Mouse (Mus musculus) forebrain, embryonic 13.5 days (tissue): Measurements from ENCODE around the gene Phc2. TPM values are rescaled to one million over a fixed set of nuclear protein-coding genes. Genes with fewer than 3 reads are reported as not detected.

ENCODE experiments used
- ATAC-seq: fragments of 200-750 bp; cut with Nextera tagmentation; 2 replicates; pipeline ENCODE4 v1.8.0; 2017
- H3K27ac ChIP-seq: fragments of 300-500 bp; sonication (generic); 2 replicates; pipeline ENCODE4 v1.5.1; 2015; ENCODE audit warnings: inconsistent platforms, mild to moderate bottlenecking, moderate library complexity
- H3K27me3 ChIP-seq: fragments of 300-500 bp; sonication (generic); 2 replicates; pipeline ENCODE4 v1.6.1; 2015; ENCODE audit warnings: mild to moderate bottlenecking, inconsistent platforms
- H3K36me3 ChIP-seq: fragments of 300-500 bp; sonication (generic); 2 replicates; pipeline ENCODE4 v1.6.1; 2015; ENCODE audit warnings: mild to moderate bottlenecking, inconsistent platforms; ENCODE audit not compliant: poor library complexity, severe bottlenecking
- H3K4me1 ChIP-seq: fragments of 300-500 bp; sonication (generic); 2 replicates; pipeline ENCODE4 v1.6.1; 2015; ENCODE audit warnings: inconsistent platforms
- H3K4me2 ChIP-seq: fragments of 300-500 bp; sonication (generic); 2 replicates; pipeline ENCODE4 v1.6.1; 2015; ENCODE audit warnings: inconsistent platforms, mild to moderate bottlenecking, moderate library complexity
- H3K4me3 ChIP-seq: fragments of 300-500 bp; sonication (generic); 2 replicates; pipeline ENCODE4 v1.5.1; 2015; ENCODE audit warnings: mild to moderate bottlenecking, inconsistent platforms
- H3K9ac ChIP-seq: fragments of 300-500 bp; sonication (generic); 2 replicates; pipeline ENCODE4 v1.6.1; 2015; ENCODE audit warnings: mild to moderate bottlenecking, inconsistent platforms
- H3K9me3 ChIP-seq: fragments of 300-500 bp; sonication (generic); replicated peaks from 2 replicates; pipeline ENCODE4 v1.6.1; 2016; ENCODE audit warnings: inconsistent platforms
- WGBS: fragments of 180-500 bp; shearing (Covaris S2); methylation state at CpG from one replicate; pipeline ENCODE4 v1.1.7; 2015; 5-methylcytosine and 5-hydroxymethylcytosine counted together
- polyA plus RNA-seq: library from polyadenylated mRNA; unstranded; fragments of >200 nt; fragmentation: Nextera tagmentation; extraction: Ambion mirVana; gene quantifications from 2 replicates; pipeline ENCODE4 v1.2.1, GENCODE M21; 2015

Phc2 gene
- polyA plus RNA-seq, 1 experiment from 2014 or later: 34.9 TPM

DNA sequence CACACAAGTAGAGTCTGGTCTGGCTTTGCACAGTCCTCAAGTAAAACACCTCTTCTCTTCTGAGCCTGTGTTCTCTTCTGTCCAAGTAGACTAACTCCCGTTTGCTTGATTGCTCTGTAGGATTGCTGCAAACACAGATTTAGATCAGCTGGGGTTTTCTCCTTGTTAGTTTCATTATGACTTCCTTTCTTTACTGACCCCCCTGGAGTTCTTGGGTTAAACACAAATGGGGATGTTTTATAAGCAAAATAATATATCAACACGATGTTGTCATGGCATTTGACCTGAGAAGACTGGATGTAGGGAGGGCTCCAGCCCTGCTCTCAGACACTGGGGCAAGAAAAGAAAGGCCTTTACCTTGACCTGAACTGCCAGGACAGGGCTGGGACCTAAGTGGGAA, 35.5 kb upstream of the Phc2 start:
- no peaks in the 10 kb centered on the region; the same call in 1 of the 2 replicates for H3K9me3 ChIP-seq
- H3K27ac ChIP-seq: no peak overlapping the region
- H3K4me3 ChIP-seq: no peak overlapping the region
- ATAC-seq: no peak
- H3K27me3 ChIP-seq: 0 out of 2 replicates have a peak, but pooled peaks cover 4% of the 10 kb centered on the region
- H3K4me2 ChIP-seq: no peak overlapping the region
- 43% methylated on average over 2 of the region's 2 CpGs for WGBS
- H3K9ac ChIP-seq: no peak overlapping the region
- H3K36me3 ChIP-seq: no peaks in the 10 kb centered on the region
- H3K4me1 ChIP-seq: no peaks in the 10 kb centered on the region

DNA sequence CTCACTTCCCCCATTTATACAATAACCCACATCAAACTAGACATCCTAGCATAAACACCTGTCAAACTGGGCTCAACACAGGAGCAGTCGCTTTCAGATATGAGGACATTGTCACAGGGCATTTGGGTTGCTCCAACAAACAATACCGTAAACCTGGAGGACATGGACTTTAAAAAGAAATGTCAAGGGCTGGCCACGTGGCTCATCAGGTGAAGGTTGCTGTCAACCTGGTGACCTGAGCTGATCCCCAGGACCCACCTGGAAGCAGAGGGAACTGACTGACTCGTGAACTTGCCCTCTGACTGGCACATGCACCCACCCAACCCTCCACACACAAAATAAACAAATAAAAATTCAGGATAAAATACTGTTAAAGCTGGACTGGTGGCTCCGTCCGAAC, 33.9 kb upstream of the Phc2 start:
- no peaks in the 10 kb centered on the region for H3K36me3 ChIP-seq
- 0 out of 2 replicates have a peak, but pooled peaks cover 4% of the 10 kb centered on the region for H3K27me3 ChIP-seq
- no peak overlapping the region for H3K4me3 ChIP-seq
- WGBS: 84% methylated on average over 6 of the region's 6 CpGs
- no peaks in the 10 kb centered on the region for H3K4me1 ChIP-seq
- ATAC-seq: no peak
- H3K9ac ChIP-seq: no peak overlapping the region
- H3K27ac ChIP-seq: no peak overlapping the region
- no peak overlapping the region for H3K4me2 ChIP-seq
- H3K9me3 ChIP-seq: no peaks in the 10 kb centered on the region; the same call in 1 of the 2 replicates

DNA sequence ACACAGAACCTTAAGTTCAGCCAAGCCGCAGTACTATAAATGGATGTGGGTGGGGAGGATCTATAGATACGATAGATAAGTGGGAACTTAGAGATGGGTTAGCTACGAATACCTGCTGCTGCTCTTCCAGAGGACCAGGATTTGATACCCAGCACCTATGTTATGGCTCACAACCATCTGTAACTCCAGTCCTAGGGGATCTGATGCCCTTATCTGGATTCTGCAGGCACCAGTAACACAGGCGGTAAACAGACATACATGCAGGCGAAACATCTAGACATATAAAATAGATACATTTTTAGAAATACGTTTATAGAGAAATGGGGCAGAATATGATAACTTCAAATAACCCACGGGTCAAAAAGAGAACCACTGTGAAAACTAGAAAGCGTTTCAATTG, 33.4 kb upstream of the Phc2 start:
- H3K4me1 ChIP-seq: no peaks in the 10 kb centered on the region
- WGBS: 90% methylated on average over 8 of the region's 8 CpGs
- ATAC-seq: no peak
- no peak overlapping the region for H3K4me3 ChIP-seq
- no peaks in the 10 kb centered on the region for H3K36me3 ChIP-seq
- no peak overlapping the region for H3K4me2 ChIP-seq
- H3K27me3 ChIP-seq: 0 out of 2 replicates have a peak, but pooled peaks cover 4% of the 10 kb centered on the region
- no peak overlapping the region for H3K9ac ChIP-seq
- H3K9me3 ChIP-seq: no peaks in the 10 kb centered on the region; the same call in 1 of the 2 replicates
- no peak overlapping the region for H3K27ac ChIP-seq

DNA sequence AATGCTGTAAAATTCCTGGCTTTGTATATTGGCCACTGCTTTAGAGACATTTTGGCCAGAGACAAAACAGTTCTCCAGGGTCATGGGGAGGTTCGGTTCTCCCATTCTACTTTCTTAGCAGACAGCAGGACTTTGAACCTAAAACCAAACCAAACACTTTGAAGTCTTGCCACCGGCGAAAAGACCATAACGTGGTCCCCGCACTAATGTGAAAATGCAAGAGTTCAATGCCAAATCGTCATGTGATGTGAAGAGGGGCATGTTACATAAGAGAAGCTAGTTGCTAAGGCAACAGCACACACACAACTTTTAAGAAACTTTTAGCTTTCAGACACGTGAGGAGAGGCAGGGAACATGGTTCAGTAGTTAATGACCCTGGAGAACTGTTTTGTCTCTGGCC, 19.1 kb upstream of the Phc2 start:
- no peaks in the 10 kb centered on the region for H3K9me3 ChIP-seq
- no peak overlapping the region for H3K9ac ChIP-seq
- no peaks in the 10 kb centered on the region for H3K27me3 ChIP-seq
- 79% methylated on average over 7 of the region's 7 CpGs for WGBS
- H3K36me3 ChIP-seq: no peaks in the 10 kb centered on the region
- no peak overlapping the region for H3K4me2 ChIP-seq
- no peak overlapping the region for H3K4me3 ChIP-seq
- 0 out of 2 replicates have a peak, but pooled peaks cover 9% of the 10 kb centered on the region for H3K4me1 ChIP-seq
- ATAC-seq: no peak
- no peak overlapping the region for H3K27ac ChIP-seq

DNA sequence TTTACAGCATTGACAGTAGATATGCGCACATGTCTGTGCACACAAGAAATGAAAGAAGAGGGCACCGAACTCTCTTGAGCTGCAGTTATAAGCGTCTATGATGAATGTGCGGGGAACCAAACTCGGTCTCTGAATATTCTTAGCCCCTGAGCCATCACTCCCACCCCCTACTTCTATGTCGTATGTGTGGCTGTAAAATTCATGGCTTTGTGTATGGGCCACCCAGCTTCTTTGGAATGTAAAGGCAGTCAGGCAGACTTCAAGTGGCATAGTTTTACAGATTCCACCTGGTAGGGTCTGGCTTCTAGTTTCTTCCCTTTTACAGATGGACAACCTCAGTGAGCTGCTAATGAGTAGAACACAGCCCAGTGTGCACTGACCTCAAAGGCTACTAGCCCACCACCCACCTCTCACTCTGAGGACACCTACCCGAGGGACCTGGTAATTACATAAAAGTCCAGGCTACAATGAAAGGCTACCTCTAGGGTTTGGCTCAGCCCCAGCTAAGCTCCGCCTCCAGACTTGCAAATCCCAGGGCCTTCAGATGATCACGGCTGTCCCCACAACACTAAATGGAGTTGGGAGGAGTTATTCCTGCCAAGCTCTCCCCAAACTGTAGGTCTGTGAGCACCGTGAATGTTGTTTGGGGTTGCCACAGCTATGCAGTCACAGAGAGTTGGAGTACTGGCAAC, 18.5 kb upstream of the Phc2 start:
- Histone ChIP-seq H3K9me3 (no peaks in the 10 kb centered on the region), H3K4me1 (0 out of 2 replicates have a peak, but pooled peaks cover 9% of the 10 kb centered on the region), H3K36me3 (no peaks in the 10 kb centered on the region), H3K27me3 (no peaks in the 10 kb centered on the region), H3K9ac (no peak overlapping the region), H3K27ac (no peak overlapping the region), H3K4me3 (no peak overlapping the region), H3K4me2 (no peak overlapping the region)
- ATAC-seq: no peak
- WGBS: 61% methylated on average over 10 of the region's 10 CpGs

DNA sequence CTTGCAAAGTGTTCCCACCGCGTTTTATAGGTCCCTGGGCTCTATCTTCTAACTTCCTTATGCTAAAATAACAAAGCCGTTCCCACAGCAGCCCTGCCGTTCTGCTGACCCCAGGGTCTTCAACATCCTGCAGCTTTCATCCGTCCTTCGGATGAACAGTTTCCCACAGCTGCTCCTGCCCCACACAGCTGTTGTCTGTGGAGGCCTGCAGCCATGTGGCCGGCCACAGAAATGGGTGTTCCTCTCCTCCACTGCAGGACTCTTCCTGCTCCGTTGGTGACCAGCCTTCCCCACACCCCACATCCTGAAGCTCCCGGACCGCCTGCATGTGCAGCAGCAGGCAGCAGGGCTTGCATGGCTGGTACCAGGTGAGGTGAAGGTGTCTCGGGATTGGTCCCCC, 17.3 kb upstream of the Phc2 start:
- Histone ChIP-seq H3K27ac (no peak overlapping the region), H3K4me2 (no peak overlapping the region), H3K4me3 (no peak overlapping the region), H3K9ac (no peak overlapping the region), H3K9me3 (no peaks in the 10 kb centered on the region), H3K27me3 (no peaks in the 10 kb centered on the region), H3K4me1 (0 out of 2 replicates have a peak, but pooled peaks cover 9% of the 10 kb centered on the region), H3K36me3 (no peaks in the 10 kb centered on the region)
- WGBS: 68% methylated on average over 11 of the region's 11 CpGs
- ATAC-seq: no peak

DNA sequence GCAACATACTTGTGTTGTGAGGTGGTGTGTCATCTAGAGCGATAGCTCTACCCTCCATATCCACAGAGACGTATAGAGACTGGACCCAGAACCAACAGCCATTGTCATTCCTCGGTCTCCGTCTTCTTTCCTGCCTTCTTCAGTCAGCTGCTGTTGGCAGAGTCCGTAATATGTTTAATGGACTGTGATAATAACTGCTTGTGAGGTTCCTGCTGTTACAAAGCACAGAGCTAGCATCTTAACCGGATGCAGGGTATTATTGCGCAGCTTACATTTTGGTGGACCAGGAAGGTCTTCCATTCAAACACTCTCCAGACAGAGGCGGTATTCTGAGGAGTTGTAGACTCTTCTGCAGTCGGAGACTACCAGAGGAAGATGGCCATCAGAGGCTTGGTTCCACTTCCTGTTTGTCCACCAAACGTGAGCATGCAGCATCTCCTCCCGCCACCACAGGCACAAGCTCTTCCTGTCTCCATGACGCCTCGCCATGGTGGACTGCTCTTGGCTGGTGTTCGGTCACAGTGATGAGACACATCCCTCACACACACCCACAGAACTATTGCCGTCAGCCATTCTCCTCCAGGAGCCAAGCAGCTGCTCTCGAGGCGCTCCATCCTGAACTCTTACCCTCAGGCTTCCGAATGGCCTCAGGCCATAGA, 16.1 kb upstream of the Phc2 start:
- Histone ChIP-seq H3K9ac (no peak overlapping the region), H3K27ac (no peak overlapping the region)
- ATAC-seq: no peak

DNA sequence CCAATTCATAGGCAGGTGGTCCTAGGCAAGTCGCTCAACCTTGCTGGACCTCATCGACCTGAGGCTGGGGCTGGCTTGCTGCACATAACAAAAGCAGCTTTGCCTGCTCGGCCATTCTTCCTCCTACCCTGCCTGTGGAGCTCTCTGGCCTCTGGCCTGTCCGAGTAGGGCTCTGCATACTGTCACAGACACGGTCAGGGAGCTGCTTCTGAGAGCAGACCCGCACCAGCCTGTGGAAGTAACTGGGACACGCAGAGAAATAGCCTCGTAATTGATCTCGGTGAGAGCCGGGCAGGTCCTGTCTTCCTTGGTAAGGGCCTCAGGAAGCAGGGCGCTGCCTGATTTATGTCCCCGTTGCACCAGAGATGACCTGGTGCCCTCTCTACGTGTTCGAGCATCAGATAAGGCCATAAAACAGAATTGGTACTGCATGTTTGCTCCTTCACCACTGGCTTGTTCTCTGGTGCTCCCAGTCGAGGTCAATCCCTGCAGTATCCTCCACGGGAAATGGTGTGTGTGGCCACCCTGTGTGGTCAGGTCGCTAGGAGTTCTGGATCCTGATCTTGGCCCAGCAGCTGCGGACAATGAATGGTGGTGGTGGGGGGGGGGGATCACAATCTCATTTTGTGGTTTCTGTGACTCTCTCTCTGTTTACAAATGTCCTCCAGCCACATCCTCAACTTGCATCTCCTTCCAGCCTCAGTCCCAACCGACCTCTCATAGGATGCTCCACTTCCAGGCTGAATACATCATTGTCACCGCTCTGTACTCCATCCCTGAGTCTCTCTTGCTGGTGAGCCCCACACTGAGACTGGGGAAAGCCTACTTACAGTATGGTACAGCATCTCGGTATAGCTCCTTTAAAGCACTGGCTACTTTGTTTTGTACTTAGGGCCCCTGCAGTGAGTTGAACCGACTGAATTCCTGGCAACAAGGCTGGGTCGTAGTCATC, 12.5 kb upstream of the Phc2 start:
- Histone ChIP-seq H3K27ac (no peak overlapping the region), H3K9ac (no peak overlapping the region), H3K4me2 (no peak overlapping the region), H3K4me3 (no peak overlapping the region), H3K36me3 (no peaks in the 10 kb centered on the region), H3K4me1 (no peaks in the 10 kb centered on the region), H3K9me3 (no peaks in the 10 kb centered on the region), H3K27me3 (no peaks in the 10 kb centered on the region)
- no peak for ATAC-seq
- WGBS: 62% methylated on average over 23 of the region's 23 CpGs

More for the DNA sequence above, 16.1 kb upstream of the Phc2 start:
- H3K4me1 ChIP-seq: 0 out of 2 replicates have a peak, but pooled peaks cover 9% of the 10 kb centered on the region
- H3K27me3 ChIP-seq: no peaks in the 10 kb centered on the region
- 82% methylated on average over 18 of the region's 18 CpGs for WGBS
- no peak overlapping the region for H3K4me3 ChIP-seq
- no peaks in the 10 kb centered on the region for H3K36me3 ChIP-seq
- H3K9me3 ChIP-seq: no peaks in the 10 kb centered on the region
- H3K4me2 ChIP-seq: no peak overlapping the region

DNA sequence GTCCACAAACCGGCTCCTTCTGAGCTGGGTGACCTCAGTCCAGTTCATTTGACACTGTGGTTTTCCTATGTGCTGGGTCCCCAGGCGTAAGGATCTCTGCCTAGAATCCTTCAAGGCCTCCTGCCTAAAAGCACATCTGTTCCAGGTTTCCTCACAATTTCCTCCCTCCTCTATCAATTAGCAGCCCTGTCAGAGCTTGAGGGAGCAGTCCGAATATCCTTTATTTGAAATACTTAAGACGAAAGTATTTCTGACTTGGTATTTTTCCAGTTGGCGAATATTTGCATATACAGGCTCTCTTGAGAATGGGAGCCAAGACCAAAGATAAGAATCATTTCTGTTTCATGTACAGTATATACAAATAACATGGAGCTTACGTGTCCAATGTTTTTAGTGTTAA, 8.6 kb upstream of the Phc2 start:
- Histone ChIP-seq H3K27ac (no peak overlapping the region), H3K4me3 (no peak overlapping the region), H3K9me3 (no peaks in the 10 kb centered on the region), H3K36me3 (no peaks in the 10 kb centered on the region), H3K4me1 (no peaks in the 10 kb centered on the region), H3K9ac (no peak overlapping the region), H3K4me2 (no peak overlapping the region), H3K27me3 (no peaks in the 10 kb centered on the region)
- WGBS: 85% methylated on average over 6 of the region's 6 CpGs
- no peak for ATAC-seq

DNA sequence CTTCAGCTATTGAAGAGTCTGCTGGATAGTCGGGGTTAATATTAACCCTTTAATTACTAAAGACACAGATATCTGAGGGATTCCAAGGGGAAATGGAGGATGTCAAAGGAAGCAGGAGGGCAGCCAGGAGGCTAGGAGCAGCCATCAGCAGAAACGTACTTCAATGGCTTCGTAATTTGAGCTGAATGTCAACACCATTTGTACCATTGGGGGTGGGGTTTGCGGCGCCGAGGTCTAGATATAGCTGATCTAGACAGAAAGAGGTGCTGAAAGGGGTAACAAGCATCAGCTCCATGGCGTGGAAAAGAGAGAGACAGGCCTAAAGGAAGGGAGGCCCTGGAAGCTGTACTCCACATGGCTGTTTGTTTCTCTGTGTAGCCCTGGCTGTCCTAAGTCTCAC, 7.7 kb upstream of the Phc2 start:
- no peak overlapping the region for H3K9ac ChIP-seq
- 0 out of 2 replicates have a peak, but pooled peaks cover 2% of the 10 kb centered on the region for H3K4me1 ChIP-seq
- WGBS: 49% methylated on average over 7 of the region's 7 CpGs
- ATAC-seq: no peak
- H3K27ac ChIP-seq: no peak overlapping the region
- H3K9me3 ChIP-seq: no peaks in the 10 kb centered on the region
- H3K36me3 ChIP-seq: no peaks in the 10 kb centered on the region
- no peak overlapping the region for H3K4me2 ChIP-seq
- H3K4me3 ChIP-seq: no peak overlapping the region
- H3K27me3 ChIP-seq: no peaks in the 10 kb centered on the region

DNA sequence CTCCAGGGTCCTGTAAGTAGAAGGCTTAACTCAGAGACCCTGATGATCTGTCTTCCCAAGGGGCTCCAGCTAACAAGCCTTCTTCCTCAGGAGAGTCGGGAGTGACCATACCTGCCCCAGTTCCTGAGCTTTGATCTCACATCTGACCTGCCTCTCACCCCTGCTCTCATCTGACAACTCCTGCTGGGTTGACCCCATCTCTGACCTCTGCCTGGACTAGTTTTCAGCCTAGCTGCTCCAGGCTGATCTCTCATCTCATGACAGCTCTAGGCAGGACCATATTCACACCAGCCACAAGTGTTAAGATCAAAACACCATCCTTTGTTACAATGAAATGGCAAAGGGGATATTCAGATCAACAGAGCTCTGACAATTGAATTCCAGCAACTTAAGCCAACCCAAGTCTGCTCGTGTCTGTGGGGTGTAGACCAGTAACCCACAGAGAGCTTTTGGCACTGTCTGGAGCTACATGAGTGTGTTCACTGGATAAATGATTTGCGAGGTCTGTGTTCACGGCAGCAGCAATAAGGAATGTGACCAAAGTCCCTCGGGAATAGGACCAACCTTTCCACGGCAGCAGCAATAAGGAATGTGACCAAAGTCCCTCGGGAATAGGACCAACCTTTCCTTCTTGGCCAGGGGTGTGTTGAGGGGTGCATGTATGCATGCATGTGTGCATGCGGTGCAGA, 5.8 kb upstream of the Phc2 start:
- H3K4me2 ChIP-seq: no peak overlapping the region
- no peaks in the 10 kb centered on the region for H3K9me3 ChIP-seq
- no peaks in the 10 kb centered on the region for H3K36me3 ChIP-seq
- no peaks in the 10 kb centered on the region for H3K27me3 ChIP-seq
- no peak overlapping the region for H3K4me3 ChIP-seq
- H3K4me1 ChIP-seq: peaks cover 6% of the 10 kb centered on the region; the same call in 1 of the 2 replicates
- H3K9ac ChIP-seq: no peak overlapping the region
- H3K27ac ChIP-seq: no peak overlapping the region
- WGBS: 63% methylated on average over 8 of the region's 8 CpGs
- ATAC-seq: no peak
